Mouse (Mus musculus): ENCODE measurements around the gene Grb10.
A peak's percentile ranks its signal among the peaks of the same experiment; 100 is the strongest.

Grb10 gene

DNA sequence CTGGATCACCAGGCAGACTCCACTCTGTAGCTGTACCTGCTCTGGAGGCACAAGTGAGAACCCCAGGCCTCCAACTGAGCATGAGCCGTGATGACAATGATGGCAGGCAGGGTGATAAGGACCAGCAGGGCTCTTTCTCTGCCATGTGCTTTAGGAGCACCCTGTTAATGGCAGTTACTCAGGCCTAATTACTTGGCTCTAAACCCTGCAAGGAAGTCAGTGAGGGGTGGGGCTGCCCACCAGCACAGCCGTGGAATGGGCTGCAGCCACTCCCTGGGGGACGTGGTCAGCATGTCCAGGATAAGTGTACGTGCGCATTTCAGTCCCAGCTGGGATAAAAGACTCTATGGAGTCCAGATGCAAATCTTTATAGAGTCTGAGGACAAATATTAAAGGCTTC, 5.7 kb downstream of the Grb10 start:
- DNase-seq = no peak

DNA sequence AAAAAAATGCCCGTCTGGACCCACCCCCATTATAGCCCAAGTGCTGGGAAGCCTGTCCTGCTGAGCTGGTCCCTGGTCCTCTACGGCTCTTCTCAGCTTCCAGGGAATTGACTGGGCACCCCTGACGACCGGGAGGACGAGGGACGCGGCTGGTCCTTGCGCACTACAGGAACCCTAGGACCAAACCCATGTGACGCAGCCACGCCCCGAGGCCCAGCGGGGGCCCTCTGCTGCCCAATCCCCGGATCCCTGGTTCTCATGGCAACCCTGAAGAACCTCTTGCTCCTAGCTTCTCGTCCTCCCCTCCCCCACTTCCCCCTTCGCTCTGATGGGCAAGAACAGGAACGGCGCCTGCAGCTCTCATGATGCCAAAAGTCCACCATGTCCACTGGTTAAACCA, 11.8 kb downstream of the Grb10 start:
- peak; percentile 71 for DNase-seq

DNA sequence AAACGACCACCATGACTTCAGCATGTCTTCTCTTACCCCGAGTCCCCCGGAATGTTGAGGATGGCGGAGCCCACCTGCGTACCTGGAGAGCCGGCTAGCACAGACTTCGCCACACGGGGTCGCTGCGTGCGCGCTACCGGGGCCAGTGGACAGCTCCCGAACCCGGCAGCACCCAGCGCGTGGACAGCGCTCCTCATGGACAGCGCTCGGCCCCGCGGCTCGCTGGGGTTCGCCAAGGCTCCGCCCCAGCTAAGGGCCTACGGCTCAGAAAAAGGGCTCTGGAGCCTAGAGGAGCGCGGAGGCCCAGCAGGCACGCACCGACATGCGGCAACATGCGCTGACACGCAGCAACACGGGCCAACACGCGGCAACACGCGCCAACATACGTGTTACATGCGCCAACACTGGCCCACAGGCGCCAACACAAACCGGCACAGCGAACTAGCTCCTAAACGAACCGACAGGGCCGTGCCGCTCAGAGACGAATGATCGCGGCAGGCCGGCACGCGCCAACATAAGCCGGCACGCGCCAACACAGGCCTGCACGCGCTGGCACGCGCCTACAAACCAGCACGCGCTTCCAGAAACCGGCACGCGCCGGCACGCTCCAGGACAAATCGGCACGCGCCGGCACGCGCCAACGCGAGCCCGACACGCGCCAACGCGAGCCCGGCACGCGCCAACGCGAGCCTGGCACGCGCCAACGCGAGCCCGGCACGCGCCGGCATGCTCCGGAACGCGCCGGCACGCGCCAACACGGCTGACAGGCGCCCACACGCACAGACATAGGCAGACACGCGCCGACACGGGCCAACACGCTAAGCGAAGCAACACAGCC, 12.5 kb downstream of the Grb10 start:
- DNase-seq = peak; percentile 80

DNA sequence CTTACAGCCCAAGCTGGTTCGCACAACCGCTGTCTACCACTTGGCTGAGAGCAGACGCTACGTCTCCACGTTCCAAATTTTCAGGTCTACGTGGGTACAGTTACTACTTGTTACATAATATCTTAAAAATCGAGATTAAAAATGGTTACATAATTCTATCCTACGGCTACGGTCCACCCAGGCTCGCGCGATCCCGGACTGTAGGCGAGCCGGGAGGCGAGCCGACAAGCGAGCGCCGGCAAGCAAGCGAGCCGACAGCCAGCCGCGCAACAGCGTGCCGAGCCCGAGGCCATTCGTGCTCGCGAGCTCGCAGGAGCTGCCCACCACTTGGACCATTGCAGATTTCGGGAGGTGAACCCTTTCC, 13.1 kb downstream of the Grb10 start:
- DNase-seq = no peak

DNA sequence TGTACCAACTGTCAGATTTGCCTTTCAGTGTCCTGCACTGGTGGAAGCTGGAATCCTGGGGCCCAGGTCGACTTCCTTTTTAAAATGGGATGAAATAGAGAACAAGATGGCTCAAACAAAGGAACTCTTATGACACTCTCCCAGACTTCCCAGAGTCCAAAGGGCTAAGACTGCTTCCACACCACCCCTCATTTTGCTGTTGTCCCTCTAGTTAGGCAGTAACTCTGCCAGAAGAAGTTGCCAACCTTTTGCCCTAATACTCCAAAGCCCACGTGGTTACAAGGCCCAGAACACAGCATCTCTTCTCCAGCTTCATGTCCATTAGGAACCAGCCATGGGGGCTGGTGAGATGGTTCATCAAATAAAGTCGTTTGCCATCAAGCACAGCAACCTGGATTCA, 15.4 kb downstream of the Grb10 start:
- no peak for DNase-seq

DNA sequence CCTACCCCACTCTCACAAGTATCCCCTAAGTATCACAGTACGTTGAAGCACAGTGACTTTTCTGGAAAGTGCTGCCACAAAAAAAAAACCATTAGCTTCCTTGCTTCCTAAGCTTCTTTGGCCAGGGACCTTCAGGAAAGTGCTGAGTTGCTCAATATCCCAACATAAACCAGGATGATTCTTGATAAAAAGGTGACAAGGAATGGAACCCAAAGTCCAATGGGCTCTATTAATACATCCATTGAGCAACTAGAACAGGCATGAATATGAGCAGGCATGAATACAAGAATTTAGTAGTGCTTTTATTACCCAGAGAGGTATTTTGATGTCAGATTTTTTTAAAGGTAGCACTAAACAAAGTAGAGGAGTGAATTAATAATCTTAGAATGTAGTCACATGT, 18.8 kb downstream of the Grb10 start:
- no peak for DNase-seq

DNA sequence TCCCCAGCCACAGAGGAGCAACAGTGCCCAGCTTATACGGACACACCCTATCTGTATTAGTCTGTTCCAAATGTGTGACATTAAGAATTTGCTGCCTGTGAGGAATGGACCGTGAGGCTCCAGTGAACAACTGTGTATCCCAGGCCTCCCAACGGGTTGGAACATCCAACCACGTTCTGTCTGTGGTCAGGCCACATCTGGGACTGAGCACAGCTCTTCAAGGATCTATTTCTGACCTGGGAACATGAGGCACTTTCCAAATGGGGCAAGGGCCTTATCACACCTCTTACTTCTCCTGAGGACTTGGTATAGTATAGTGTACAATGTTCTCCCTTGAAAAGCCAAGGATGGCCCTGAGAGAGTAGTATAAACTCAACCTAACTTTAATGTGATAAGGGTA, 19.9 kb downstream of the Grb10 start:
- no peak for DNase-seq

DNA sequence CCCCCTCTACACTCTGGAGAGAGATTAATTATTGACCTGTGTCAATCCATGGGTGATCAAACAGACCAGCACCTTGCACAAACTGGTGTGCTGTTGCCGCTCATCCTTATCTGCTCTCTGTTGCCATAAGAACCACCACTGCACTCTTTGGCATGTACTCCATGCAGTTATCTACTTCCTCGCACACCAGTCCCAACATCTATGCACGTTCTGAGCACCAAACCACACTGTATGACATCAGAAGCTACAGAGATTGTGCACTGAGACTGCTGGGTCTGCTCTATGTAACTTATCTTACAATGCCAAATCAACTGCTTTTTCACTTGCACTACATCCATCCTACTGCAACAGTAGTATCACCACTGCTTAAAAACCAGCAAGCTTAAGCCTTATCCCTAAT, 28.4 kb downstream of the Grb10 start:
- no peak for DNase-seq

DNA sequence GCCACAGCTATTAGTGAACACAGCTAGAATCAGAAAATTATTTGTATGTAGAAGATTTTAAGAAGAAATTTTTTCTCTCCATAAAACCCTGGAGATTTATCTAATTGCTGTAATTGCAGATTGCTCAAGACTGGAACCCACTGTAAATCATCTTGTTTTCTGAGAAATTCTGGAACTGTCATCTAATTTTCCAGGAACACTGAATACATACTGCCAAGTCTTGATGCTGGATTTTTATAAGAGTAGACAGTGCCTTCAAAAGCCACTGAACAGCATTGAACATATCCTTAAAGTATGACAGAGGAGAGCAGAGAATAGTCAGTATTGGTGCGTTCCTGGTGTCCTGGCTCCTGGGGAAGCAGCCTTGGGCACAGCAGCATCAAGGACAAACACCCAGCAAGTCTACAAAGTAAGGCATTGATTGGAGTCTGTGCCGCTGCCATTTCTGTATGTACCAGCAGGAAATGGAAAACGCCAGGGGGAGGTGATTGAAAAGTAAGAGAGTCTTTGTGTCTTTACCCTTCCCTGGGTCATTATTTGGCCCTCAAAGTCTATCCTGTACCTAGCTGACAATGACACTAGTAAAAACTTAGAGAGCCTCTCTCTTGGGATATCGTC, 38.1 kb downstream of the Grb10 start:
- no peak for DNase-seq

DNA sequence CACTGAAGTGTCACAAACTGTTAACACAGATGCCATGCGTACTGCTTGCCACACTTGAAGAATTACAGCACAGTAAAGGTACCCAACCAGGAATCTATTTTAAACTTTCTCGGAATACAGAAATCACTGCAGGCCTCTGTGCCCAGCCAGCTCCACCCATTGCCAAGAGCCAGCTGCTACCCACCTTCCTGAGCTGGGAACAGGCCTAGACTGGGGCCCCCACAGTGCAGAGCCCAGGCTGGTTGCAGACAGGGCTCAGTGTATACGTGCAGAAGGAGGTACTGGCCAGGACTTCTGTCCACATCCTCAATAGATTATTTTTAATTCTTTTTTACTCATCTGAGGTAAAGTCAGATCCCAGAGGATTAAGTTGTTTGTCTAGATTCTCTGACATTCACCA, 39.6 kb downstream of the Grb10 start:
- DNase-seq = no peak

DNA sequence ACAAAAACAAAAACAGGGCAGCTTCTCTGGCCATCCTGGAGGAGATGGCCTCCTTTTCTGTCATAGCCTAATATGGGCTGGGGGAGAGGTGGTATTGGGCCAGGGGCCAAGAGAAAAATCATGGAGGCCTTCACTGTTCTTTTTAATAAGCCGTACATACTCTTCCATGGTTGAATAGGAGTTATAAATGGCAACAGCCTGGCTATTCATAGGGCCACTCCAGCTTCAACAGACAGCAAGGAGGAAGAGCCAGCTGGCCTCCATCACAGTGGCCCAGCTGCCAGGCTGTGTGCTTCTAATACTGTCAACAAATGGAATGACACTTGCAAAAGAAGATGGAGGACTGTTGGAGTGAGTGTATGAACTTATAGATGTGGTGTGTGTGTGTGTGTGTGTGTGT, 41.4 kb downstream of the Grb10 start:
- no peak for DNase-seq

DNA sequence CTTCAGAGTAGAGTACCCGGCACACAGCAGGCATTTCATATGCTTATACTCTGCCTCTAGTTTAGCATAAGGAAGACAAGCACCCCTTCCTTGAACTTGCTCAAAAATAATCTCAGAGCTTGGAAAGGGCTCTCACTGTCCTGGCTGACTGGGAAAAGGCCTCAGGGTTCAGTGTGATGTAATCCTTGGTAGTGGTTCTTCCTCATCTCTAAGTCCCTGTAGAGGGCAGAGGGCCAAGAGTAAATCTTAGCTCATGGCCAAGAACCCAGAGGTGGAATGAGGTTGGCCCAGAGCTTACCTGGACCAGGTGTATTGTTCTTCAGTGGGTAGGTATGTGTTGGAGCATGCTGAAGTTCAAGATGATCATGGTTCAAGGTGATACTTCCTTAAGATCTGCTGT, 43.1 kb downstream of the Grb10 start:
- DNase-seq = no peak

DNA sequence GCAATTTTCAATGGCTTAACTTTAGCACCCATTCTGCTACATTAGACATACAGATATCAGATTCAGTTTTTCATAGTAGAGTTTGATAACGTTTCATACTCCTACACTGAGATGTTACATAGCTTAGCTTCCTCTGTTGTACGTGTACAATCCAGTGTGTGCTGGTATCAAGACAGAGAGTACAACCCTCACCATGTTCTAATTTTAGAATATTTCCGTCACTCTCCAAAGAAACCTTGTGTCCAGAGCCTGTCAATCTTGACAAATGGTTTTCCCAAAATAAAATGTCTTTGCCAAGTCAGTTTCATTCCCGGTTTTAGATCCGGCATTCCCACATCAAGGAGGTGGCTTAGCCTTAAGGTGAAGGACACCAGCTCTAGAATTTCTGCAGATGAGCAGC, 44.7 kb downstream of the Grb10 start:
- no peak for DNase-seq

DNA sequence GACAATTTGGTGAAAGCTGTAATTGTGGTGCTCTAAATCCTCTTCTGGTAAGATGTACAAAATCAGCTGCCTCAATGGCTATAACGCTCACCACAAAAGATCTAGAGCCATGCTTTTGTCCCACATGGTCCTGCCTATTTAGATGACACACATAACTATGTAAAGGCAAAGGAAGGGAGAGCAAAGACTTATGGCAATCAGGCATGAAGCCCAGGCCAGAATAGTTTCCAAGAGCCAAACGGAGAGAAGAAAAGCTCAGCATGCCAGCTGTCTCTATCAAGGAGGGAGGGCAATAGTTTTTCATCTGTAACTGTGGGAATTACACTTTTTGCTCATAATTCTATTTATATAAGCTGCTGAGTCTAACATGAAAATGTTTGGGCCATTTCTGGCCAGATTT, 45.3 kb downstream of the Grb10 start:
- no peak for DNase-seq

DNA sequence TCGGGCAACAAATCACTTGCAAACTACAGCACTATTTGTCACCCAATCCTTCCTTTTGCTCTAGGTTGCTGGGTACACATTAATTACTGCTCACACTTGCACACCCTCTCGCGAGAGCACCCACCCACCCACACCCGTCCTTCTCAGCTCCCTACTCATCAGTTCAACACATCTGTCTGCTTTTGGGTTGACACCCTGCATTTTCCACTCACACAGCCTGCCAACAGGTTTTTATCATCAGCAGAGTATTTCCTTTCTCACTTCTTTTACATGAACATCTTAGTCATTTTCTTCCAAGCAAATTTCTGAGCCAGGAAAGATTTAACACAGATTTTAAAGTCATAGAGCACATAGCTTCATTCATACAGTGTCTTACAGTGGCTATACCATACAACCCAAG, 48.6 kb downstream of the Grb10 start:
- no peak for DNase-seq

DNA sequence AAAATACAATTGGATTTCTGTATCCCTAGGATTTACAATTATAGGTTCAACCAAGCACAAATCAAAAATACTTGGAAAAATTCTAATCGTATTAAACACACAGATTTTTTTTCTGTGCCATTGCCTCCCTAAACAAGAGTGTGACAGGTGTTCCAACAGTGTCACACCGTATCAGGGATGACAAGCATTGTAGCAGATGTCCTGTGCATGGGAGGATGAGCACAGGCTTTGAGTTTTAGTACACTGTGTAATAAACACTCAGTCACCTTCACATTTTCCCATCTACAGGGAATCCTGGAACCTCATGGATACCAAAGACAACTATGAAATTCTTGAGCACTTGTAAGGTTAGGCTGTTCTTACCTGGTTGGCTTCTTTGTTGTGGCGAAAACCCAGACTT, 51.2 kb downstream of the Grb10 start:
- DNase-seq = no peak

DNA sequence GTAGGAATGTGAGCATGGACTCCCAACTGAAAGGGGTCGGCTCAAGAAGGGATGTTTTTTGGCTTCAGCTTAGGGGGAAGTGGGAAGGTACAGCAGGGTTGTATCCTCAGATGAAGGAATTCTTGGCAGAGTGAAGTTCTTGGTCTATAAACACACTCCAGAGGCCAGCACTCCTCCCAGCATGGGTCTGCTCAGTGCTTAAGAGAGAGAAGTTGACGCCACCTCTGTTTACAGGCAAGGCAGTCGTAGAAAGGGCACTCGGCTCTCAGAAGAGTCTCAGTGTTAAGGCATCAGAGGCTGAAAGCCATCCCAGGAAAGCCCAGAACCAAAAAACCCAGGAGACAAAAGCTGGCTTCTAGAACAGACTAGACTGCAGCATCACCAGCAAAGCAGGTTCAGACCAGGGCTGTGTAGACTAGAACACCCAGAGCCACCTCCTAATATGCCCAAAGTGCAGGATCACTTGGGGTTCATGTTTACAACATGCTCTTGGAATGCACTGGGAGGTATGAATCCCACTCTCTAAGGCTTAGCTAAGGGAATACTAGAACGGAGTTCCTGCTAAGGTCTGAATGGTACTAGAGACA, 59.8 kb downstream of the Grb10 start:
- DNase-seq = no peak

DNA sequence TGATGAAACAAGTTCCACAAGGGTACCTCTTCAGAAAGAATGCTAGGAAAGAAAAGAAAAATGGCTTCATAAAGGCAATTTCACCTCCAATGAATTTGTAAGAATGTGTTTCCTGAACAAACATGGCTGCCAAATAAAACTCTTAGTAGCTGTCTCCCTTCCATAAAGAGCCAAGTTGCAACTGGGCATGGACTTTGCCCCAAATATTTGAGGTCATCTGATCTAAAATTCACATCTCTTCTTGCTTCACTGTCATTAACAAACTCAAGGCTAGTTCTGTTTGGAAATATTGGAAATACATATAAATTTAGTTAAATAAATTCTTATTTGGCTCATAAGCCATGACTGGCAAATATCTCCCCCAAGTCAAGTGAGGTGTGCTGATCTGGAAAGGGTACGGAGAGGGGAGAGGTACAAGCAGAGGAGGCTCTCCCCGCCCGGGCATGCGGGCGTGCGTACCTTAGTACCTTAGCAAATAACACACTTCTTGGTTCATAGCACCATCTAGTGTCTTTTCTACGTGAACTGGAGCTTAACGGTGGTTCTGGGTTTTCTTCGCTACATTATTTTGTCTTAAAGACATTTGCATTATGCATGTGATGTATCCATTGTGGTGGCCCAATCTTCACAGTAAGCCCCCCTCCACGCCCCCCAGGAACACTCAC, 63.8 kb downstream of the Grb10 start:
- DNase-seq = peak; percentile 11

DNA sequence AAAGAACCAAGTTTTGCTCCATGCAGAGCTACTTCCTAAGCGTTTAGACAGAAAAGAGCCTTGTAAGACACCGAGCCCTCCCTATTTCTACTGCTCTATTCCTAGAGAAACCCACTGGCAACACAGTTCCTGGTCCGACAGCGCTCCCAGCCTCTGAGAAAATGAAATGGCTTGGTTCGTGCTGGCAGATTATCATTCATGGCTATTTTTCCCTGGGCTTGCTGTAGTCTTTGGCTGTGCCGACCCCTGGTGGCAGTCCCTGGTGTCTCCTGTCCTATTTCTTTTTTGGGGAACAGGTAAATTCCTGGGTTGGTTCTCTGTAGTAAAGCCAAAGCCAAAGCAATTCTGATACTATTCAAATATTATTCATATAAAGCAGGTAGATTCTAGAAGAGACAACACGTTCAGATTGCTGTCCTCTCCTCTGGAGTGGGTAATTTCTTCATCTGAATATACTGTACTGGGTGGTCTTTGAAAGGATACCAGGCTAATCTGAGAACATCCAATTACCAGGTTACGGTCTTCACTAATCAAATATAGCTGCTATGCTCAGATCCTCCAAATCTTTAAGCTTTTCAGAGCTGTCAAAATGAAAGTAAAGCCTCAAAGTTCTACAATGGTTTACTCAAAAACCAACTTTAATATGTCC, 65.0 kb downstream of the Grb10 start:
- DNase-seq = peak; percentile 65

DNA sequence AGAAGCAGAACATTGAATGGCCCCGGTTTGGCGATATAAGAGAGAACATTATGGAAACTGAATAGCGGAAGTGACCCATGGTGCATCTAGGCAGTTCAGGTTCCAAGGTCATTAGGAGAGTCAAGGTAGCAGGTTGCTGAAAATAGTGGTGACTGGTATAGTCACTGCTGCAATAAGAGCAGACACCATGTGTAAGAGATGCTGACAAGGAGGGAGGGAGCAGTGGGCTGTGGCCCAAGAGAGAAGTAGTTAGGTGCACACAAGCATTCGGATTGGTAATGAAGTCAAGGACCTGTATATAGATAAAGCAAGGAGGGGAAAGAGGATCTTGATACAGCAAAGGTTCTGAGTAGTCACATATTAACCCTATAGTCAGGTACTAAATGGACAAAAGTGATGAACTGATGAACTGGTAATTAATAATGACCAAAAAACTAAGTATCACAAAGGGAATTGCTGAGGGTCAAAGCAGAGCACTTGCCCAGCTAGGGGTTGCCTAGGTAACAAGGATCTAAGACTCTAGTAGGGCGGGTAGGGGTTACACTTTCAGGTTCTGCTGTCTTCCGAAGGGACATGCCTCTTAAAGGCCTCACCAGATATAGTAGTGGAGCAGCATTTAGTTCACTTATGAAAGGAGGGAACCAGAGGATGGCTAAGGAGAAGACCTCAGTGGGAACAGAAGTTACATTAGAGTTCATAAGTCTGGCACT, 65.9 kb downstream of the Grb10 start:
- DNase-seq = no peak

DNA sequence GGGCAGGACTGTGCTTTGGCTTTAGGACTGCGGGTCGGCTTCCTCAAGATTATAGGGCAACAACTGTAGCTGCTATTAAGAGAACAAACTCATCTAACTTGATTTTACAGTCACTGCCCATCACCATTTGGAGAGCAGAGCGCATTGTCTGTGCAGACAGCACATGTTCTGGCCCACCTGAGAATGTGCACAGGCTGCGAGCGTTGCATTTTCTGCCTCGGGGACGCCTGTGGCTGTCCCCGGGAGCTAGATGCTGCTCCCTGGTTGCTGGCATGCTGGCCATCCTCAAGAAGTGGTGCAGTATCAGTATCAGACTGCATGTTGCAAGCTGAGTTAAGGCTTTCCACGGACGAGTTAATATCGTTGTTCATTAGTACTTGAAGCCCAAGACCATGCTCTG, 68.2 kb downstream of the Grb10 start:
- DNase-seq = no peak

DNA sequence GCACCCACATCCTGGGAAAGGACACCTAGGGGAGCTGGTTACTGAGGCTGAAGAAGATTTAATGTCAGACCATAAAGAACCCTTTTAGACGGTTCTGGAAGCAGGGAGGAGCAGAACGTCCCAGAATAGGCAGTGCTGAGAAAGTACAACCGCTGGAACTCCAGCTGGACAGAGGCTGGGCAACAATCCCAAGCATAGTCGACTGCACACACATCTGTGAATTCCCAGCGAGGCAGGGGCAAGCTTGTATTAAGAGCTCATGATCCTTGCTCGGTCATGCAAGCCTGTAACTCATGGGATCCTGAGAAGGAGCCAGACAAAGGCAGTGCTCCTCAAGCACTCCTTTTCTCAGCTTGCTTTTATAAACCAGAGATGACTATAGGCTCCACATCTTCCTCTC, 69.7 kb downstream of the Grb10 start:
- no peak for DNase-seq

DNA sequence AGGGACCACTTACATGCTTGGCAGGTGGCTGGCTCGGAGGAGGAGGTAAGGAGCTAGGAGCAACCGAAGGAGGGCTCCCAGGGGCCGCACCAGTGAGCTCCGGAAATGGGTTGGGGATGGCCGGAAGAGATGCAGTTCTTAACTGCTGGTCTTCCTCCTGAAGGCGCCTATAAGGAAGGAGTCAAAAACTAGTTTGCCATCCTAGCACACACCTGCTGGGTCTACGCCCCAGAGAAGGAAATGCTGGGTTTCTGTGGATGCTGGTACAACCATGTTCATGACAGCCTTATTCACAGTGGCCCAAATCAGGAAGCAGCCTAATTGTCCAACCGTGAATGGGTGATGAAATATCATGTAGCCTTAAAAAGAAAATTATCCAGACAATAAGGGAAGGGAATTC, 71.0 kb downstream of the Grb10 start:
- DNase-seq = no peak

All from right cerebral cortex, postnatal 14 days (tissue).